Mouse (Mus musculus) A20 (cell line): ENCODE results near the gene Capns1.

Experiments used
- DNase-seq: peaks from one replicate; pipeline ENCODE4 v3.0.0-alpha.2; 2011; ENCODE audit warnings: low read depth, low spot score

Capns1 gene

GRCm38 (mm10) chr7:30176474-30176873, 22.1 kb downstream of the Capns1 start:
- no peak for DNase-seq

GRCm38 (mm10) chr7:30170283-30170951, 28.2 kb downstream of the Capns1 start:
- no peak for DNase-seq

GRCm38 (mm10) chr7:30169583-30170282, 28.9 kb downstream of the Capns1 start, which contains the start of gene Zfp146:
Gene Zfp146 (minus strand): TSS chr7:30169750.
- peak; percentile 95 for DNase-seq

GRCm38 (mm10) chr7:30168914-30169582, 29.6 kb downstream of the Capns1 start:
- DNase-seq, result no peak

GRCm38 (mm10) chr7:30164745-30165144, 33.9 kb downstream of the Capns1 start:
- no peak for DNase-seq

GRCm38 (mm10) chr7:30163113-30163512, 35.5 kb downstream of the Capns1 start:
- no peak for DNase-seq

- no peak for DNase-seq
Measured at GRCm38 (mm10) chr7:30155507-30155906, 43.1 kb downstream of the Capns1 start.

- DNase-seq, result no peak
Measured at GRCm38 (mm10) chr7:30154040-30154439, 44.6 kb downstream of the Capns1 start.

- no peak for DNase-seq
Measured at GRCm38 (mm10) chr7:30147011-30147410, 51.6 kb downstream of the Capns1 start.

GRCm38 (mm10) chr7:30143555-30144209, 54.9 kb downstream of the Capns1 start:
- DNase-seq, result no peak

GRCm38 (mm10) chr7:30143170-30143554, 55.4 kb downstream of the Capns1 start:
- no peak for DNase-seq
